Mouse (Mus musculus): ENCODE data around the gene Nmrk1.

DNA sequence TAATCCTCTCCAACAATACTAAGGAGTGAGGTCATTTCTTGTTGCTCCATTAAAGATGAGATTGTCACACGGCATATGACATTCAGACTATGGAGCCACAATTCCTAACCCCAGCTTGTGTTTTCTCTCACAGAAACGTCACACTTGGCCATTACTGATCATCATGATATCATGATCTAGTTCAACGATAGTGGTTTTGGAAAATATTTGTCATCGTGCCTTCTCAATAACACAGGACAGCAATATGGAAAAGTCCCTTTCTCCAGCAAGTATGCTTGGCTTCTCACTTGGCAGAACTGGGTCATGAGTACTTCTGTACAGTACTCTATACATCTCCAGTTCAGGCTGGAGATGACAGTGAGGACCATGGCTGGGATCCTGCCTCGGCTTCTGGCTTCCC, 32.1 kb upstream of the Nmrk1 start:
- TF ChIP-seq CTCF (IDR thresholded peaks at IDR 0.05; ENCODE audit: low read depth) (no peak), EP300 (IDR thresholded peaks at IDR 0.05; ENCODE audit: low read depth) (no peak)
